Mouse (Mus musculus): Measurements from ENCODE around the gene Scfd2. TPM values are rescaled to one million over a fixed set of nuclear protein-coding genes. Genes with fewer than 3 reads are reported as not detected.

Gene Scfd2
- polyA plus RNA-seq, 1 experiment from 2014 or later: 21.7 TPM

DNA sequence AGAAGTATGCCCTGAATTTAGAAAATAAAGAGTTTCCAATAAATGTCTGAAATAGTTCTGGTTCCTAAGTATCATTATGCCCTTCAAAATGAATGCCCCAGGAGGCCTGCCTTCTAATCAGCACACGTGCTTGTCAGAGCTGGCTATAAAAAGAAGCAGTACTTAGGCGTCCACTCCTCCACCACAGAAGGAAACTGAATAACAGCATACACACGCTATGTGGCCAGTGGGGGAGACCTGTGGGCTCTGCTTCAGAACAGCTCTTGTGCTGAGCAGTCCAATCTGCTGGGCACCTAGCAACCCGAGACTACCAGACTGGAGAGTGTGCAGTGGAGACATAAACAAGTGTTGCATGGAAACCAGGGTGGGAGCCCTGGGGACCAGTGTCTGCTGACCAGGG, 231.4 kb downstream of the Scfd2 start:
- Histone ChIP-seq H3K9ac (replicated peaks) (no peak overlapping the region), H3K4me3 (replicated peaks) (no peak overlapping the region), H3K4me2 (replicated peaks) (no peak overlapping the region), H3K27ac (no peak overlapping the region), H3K4me1 (replicated peaks) (no peaks in the 10 kb centered on the region; the same call in 1 of the 2 replicates), H3K36me3 (no peaks in the 10 kb centered on the region), H3K9me3 (no peaks in the 10 kb centered on the region), H3K27me3 (no peaks in the 10 kb centered on the region)
- ATAC-seq: peak; percentile 68
- WGBS: 47% methylated on average over 4 of the region's 4 CpGs

DNA sequence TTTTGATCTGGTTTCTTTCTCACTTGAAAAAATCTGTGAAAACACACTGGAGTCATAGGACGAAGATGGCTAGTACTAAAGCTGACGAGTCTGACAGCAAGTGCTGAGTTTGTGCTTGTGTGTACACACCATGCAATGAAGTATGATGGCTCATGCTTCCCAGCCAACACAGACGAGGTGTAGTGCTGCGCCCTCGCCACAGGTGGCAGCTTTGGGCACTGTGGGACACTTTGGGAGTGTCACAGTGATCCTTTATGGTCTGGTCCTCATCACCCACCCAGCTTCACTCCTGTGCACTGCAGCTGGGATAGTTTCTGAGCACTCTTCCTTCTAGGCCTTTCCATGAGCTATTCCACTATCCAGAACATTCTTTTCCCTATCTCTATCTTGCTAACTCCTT, 234.4 kb downstream of the Scfd2 start:
- Histone ChIP-seq H3K27ac (no peak overlapping the region), H3K9me3 (no peaks in the 10 kb centered on the region), H3K4me3 (replicated peaks) (no peak overlapping the region), H3K9ac (replicated peaks) (no peak overlapping the region), H3K4me2 (replicated peaks) (no peak overlapping the region), H3K4me1 (replicated peaks) (no peaks in the 10 kb centered on the region; the same call in 1 of the 2 replicates), H3K27me3 (no peaks in the 10 kb centered on the region), H3K36me3 (no peaks in the 10 kb centered on the region)
- ATAC-seq: no peak
- 84% methylated on average over 5 of the region's 5 CpGs for WGBS

DNA sequence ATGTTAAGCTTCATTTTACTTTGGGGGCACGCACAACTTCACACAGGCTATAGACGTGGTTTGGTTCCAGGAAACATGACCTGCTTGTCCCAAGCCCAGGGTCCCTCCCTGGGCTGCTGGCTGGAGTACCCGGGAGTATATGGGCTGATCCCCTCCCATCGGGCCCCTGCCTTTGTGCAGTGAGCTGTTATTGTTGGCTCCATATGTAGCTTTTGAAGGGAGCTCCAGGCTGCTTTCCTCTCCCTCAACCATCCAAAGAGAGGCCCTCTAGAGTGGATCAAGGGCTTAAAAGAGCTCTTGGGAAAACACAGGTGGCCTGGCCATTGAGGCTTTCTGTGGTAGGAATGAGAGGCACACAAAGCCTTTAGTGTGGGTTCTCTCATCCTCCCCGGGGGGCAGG, 235.5 kb downstream of the Scfd2 start:
- 46% methylated on average over 5 of the region's 5 CpGs for WGBS
- H3K27ac ChIP-seq: no peak overlapping the region
- H3K4me1 ChIP-seq (replicated peaks): no peaks in the 10 kb centered on the region; the same call in 1 of the 2 replicates
- H3K27me3 ChIP-seq: no peaks in the 10 kb centered on the region
- H3K4me2 ChIP-seq (replicated peaks): no peak overlapping the region
- H3K4me3 ChIP-seq (replicated peaks): no peak overlapping the region
- ATAC-seq: no peak
- no peak overlapping the region for H3K9ac ChIP-seq (replicated peaks)
- no peaks in the 10 kb centered on the region for H3K9me3 ChIP-seq
- H3K36me3 ChIP-seq: no peaks in the 10 kb centered on the region

DNA sequence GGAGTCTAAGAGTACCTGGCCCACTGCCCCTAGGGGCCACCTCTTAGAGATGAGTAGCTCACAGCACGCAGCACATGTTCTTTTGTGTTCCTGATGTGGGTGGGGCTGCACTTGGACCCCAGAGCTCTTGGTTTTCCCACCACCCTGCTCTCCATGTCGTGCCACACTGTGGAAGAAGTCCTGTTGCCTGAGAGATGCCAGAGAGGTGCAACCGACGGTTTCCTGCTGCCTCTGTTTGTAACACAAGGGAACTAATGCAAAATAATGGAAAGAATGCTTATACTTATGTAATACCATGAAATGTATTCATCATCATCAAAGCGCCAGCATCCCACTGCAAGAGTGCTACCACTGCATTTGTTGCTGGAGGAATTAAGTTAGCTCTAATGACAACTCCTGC, 238.0 kb downstream of the Scfd2 start:
- no peak overlapping the region for H3K27ac ChIP-seq
- 71% methylated on average over 5 of the region's 5 CpGs for WGBS
- no peak overlapping the region for H3K9ac ChIP-seq (replicated peaks)
- H3K36me3 ChIP-seq: no peaks in the 10 kb centered on the region
- ATAC-seq: no peak
- H3K4me1 ChIP-seq (replicated peaks): no peaks in the 10 kb centered on the region
- no peaks in the 10 kb centered on the region for H3K27me3 ChIP-seq
- H3K4me2 ChIP-seq (replicated peaks): no peak overlapping the region
- no peak overlapping the region for H3K4me3 ChIP-seq (replicated peaks)
- H3K9me3 ChIP-seq: no peaks in the 10 kb centered on the region

DNA sequence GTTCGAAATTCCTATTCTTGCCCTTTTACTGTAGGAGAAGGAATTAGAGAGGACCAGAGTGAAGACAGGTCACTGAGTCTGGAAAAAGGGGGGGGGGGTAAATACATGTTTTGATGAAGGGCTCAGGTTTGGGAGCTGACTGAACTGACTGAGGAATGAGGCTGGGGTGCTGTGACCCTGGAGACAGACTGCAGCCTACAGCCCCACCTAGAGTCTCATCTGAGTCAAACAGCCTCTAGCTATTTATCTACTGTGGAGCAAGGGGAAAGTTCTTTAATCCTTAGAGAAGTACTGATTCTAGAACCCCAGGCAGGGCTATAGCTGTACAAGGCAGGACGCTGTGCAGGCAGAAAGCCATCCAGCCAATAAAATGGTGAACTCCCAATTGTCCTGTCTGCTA, 239.5 kb downstream of the Scfd2 start:
- 85% methylated on average over 2 of the region's 2 CpGs for WGBS
- Histone ChIP-seq H3K36me3 (no peaks in the 10 kb centered on the region), H3K4me2 (replicated peaks) (no peak overlapping the region), H3K27ac (no peak overlapping the region), H3K9me3 (no peaks in the 10 kb centered on the region), H3K4me1 (replicated peaks) (no peaks in the 10 kb centered on the region), H3K27me3 (no peaks in the 10 kb centered on the region), H3K9ac (replicated peaks) (no peak overlapping the region), H3K4me3 (replicated peaks) (no peak overlapping the region)
- ATAC-seq: no peak

DNA sequence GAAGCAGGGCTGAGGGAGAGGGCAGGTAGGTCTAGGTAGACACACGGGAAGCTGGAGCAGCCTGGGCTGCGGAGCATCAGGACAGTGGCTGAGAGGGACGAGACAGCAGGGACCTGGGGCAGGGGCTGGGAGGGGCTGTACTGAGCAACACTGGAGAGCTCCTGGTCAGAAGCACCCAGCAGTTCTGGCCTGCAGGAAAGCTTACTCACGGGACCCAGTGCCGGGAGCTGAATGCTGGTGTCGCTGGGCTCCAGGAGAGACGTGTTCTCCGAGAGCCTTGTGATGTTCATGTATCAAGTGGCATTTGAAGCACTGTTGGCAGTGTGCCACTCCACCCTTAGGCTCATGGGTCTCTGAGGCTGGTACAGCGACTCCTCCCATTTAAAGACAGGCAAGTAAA, 240.0 kb downstream of the Scfd2 start:
- H3K36me3 ChIP-seq: no peaks in the 10 kb centered on the region
- no peaks in the 10 kb centered on the region for H3K27me3 ChIP-seq
- H3K27ac ChIP-seq: no peak overlapping the region
- no peaks in the 10 kb centered on the region for H3K4me1 ChIP-seq (replicated peaks)
- no peak overlapping the region for H3K4me2 ChIP-seq (replicated peaks)
- H3K9me3 ChIP-seq: no peaks in the 10 kb centered on the region
- H3K4me3 ChIP-seq (replicated peaks): no peak overlapping the region
- ATAC-seq: no peak
- 85% methylated on average over 9 of the region's 9 CpGs for WGBS
- no peak overlapping the region for H3K9ac ChIP-seq (replicated peaks)

DNA sequence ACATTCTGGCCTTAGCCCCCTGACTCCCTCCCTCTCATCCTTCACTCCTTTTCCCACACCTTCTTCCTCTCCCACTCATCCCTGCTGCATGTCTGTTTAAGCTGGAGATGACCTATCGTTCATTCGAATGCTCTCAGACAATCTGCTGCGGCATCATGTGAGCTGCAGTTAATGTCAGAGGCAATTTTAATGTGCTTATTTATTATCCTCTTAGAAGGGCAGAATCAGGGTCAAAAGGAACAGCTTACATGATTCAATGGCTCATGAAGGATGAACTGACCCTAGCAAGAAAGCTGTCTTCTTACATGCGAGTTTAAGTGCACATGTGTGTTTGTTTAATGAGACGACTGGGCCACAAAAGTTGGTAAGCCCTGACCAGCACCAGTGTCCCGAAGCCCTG, 241.6 kb downstream of the Scfd2 start:
- WGBS: 88% methylated on average over 6 of the region's 6 CpGs
- no peak overlapping the region for H3K9ac ChIP-seq (replicated peaks)
- H3K27ac ChIP-seq: no peak overlapping the region
- H3K4me2 ChIP-seq (replicated peaks): no peak overlapping the region
- 0 out of 2 replicates have a peak, but pooled peaks cover 2% of the 10 kb centered on the region for H3K4me1 ChIP-seq (replicated peaks)
- no peak for ATAC-seq
- no peaks in the 10 kb centered on the region for H3K36me3 ChIP-seq
- no peaks in the 10 kb centered on the region for H3K27me3 ChIP-seq
- no peak overlapping the region for H3K4me3 ChIP-seq (replicated peaks)
- H3K9me3 ChIP-seq: no peaks in the 10 kb centered on the region

DNA sequence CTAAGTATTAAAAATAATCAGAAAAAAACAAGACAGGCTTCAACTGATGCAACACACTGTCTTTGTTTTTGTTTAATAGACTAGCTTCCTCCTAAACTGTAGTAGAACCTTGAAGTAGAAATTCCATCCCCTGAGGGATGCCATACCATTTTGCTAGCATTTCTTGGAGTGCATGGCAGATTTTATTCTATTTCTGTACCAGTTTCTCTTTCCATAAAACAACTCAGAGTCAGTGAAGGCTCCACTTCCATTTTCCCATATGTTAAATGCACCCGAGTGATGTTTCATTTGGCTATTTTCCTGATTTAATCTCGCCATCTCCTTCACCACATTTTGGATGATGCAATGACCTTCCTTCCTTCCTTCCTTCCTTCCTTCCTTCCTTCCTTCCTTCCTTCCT, 243.4 kb downstream of the Scfd2 start:
- Histone ChIP-seq H3K27me3 (no peaks in the 10 kb centered on the region), H3K9ac (replicated peaks) (no peak overlapping the region), H3K36me3 (no peaks in the 10 kb centered on the region), H3K4me3 (replicated peaks) (no peak overlapping the region), H3K9me3 (no peaks in the 10 kb centered on the region), H3K4me2 (replicated peaks) (no peak overlapping the region), H3K27ac (no peak overlapping the region), H3K4me1 (replicated peaks) (0 out of 2 replicates have a peak, but pooled peaks cover 2% of the 10 kb centered on the region)
- WGBS: 96% methylated on average over 2 of the region's 2 CpGs
- ATAC-seq: no peak

DNA sequence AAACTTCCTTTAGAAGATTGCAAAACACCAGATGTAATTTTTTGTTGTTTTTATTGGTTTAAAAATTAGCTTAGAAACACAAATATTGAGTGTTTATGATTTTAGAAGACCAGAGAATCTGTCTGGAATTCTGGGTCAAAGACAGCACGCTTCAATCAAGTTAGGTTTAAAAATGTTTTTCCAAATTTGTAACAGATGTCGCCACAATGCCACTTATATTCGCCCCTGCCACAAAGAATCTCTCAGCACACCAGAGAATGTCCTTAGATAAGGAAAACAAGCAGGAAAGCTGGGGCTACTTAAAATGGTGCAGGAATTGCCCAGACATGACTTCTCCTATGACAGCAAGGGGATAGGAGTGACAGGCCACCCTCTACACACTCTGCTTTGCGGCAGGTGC, 245.3 kb downstream of the Scfd2 start:
- 84% methylated on average over 4 of the region's 4 CpGs for WGBS
- H3K4me2 ChIP-seq (replicated peaks): no peak overlapping the region
- ATAC-seq: no peak

DNA sequence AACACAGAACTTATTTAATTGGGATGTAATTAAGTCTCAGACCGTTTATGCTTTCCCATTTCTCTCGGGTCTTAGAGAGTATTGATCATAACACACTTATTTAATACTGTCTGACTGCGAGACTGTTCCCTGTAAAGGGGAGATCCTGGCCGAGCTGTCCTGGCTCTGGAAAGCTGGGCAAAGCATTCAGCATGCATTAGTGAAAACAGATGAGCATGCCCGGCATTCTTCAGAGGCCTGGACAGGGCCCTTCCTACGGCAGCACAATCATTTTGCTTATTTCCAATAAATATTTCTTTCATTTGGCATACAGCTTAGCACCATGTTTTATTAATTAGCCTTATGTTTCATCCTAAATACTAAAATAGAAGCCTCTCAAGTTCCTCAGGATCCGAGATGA, 245.8 kb downstream of the Scfd2 start:
- Histone ChIP-seq H3K4me3 (replicated peaks) (no peak overlapping the region), H3K4me1 (replicated peaks) (0 out of 2 replicates have a peak, but pooled peaks cover 2% of the 10 kb centered on the region), H3K36me3 (no peaks in the 10 kb centered on the region), H3K9ac (replicated peaks) (no peak overlapping the region), H3K9me3 (no peaks in the 10 kb centered on the region), H3K4me2 (replicated peaks) (no peak overlapping the region), H3K27me3 (no peaks in the 10 kb centered on the region), H3K27ac (no peak overlapping the region)
- ATAC-seq: no peak
- WGBS: 69% methylated on average over 7 of the region's 7 CpGs

More for the DNA sequence above, 245.3 kb downstream of the Scfd2 start:
- 0 out of 2 replicates have a peak, but pooled peaks cover 2% of the 10 kb centered on the region for H3K4me1 ChIP-seq (replicated peaks)
- no peaks in the 10 kb centered on the region for H3K27me3 ChIP-seq
- no peak overlapping the region for H3K4me3 ChIP-seq (replicated peaks)
- H3K27ac ChIP-seq: no peak overlapping the region
- no peaks in the 10 kb centered on the region for H3K9me3 ChIP-seq
- H3K36me3 ChIP-seq: no peaks in the 10 kb centered on the region
- H3K9ac ChIP-seq (replicated peaks): no peak overlapping the region

DNA sequence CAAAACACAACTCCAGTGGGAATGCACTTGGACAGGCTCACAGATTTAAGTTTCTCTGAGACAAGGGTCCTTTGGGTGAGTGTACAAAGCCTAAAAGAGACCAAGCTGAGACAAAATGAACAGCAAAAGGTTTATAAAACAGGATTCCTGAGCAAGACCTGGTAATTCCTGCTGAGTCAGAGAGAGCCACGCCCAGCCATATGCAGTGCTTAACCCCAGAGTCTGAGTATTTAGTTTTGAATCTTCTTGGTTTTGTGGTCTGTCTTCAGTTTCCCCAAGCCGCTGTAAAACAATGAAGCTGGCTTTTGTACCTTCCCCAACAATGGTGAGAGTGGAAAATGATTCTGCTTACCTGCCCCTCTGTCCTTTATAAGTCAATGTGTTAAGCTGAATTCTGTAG, 246.3 kb downstream of the Scfd2 start:
- Histone ChIP-seq H3K4me2 (replicated peaks) (no peak overlapping the region), H3K27me3 (no peaks in the 10 kb centered on the region), H3K36me3 (no peaks in the 10 kb centered on the region), H3K9ac (replicated peaks) (no peak overlapping the region), H3K27ac (no peak overlapping the region), H3K9me3 (no peaks in the 10 kb centered on the region), H3K4me1 (replicated peaks) (0 out of 2 replicates have a peak, but pooled peaks cover 2% of the 10 kb centered on the region), H3K4me3 (replicated peaks) (no peak overlapping the region)
- ATAC-seq: no peak
- 81% methylated on average over 2 of the region's 2 CpGs for WGBS

DNA sequence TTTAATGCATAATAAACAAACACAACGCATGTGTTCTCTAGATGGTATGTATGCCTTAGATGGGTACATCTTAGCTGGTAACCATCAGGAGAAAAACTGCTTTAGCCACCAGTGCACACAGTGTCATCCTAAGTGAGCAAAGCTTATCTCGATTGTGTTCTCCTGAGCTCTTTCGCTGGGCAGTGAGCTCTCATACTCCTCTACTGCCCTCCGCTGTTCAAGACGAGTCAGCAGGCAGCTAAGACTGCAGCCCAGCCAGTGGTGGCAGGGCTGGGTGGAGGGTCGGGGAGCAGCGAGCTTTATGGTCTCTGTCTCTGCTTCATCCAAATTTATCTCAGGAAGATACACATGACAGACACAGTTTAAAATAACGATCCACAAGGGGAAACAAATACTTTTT, 248.0 kb downstream of the Scfd2 start:
- no peak overlapping the region for H3K9ac ChIP-seq (replicated peaks)
- no peaks in the 10 kb centered on the region for H3K36me3 ChIP-seq
- H3K4me3 ChIP-seq (replicated peaks): no peak overlapping the region
- 41% methylated on average over 8 of the region's 8 CpGs for WGBS
- H3K4me1 ChIP-seq (replicated peaks): 0 out of 2 replicates have a peak, but pooled peaks cover 2% of the 10 kb centered on the region
- no peak overlapping the region for H3K27ac ChIP-seq
- H3K4me2 ChIP-seq (replicated peaks): no peak overlapping the region
- 0 out of 2 replicates have a peak, but pooled peaks have one; percentile 30 for ATAC-seq
- no peaks in the 10 kb centered on the region for H3K9me3 ChIP-seq
- H3K27me3 ChIP-seq: peaks cover 2% of the 10 kb centered on the region

DNA sequence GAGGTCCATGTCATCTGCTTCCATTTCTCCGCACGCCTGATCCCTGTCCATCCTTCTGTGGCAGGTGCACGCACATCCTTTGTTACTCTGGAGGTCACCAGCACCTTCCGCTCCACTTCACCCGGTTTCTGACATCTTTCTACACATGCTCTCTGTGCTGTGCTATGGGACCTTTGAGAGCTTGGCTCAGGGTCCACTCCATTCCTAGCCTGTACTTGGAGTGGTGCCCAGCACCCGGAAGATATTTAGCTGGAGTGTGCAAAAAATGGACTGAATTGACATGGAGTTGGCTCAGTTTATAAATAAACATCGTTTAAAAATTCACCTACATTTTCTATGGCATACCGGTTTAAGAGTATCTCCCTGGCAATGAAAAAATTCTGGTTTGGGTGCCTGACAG, 250.1 kb downstream of the Scfd2 start:
- 88% methylated on average over 8 of the region's 8 CpGs for WGBS
- Histone ChIP-seq H3K9me3 (no peaks in the 10 kb centered on the region), H3K27me3 (peaks cover 8% of the 10 kb centered on the region)

More for the DNA sequence above, 250.1 kb downstream of the Scfd2 start:
- no peaks in the 10 kb centered on the region for H3K36me3 ChIP-seq
- H3K4me3 ChIP-seq (replicated peaks): no peak overlapping the region
- no peak overlapping the region for H3K9ac ChIP-seq (replicated peaks)
- ATAC-seq: no peak
- no peak overlapping the region for H3K27ac ChIP-seq
- H3K4me2 ChIP-seq (replicated peaks): no peak overlapping the region
- H3K4me1 ChIP-seq (replicated peaks): 0 out of 2 replicates have a peak, but pooled peaks cover 1% of the 10 kb centered on the region
